Mouse (Mus musculus) cerebellum, adult 8-10 months (tissue): ENCODE data around the gene Ankrd34a.

Source experiments
- DNase-seq: peaks from one replicate; pipeline ENCODE4 v3.0.0; 2022

Ankrd34a gene

GRCm38 (mm10) chr3:96596228-96596707 is at the start of gene Ankrd34a:
TSS of gene Ankrd34a (plus strand) at chr3:96596636.
- DNase-seq, result peak; percentile 92

GRCm38 (mm10) chr3:96546880-96547279 is 49.6 kb upstream of the Ankrd34a start:
- DNase-seq, result no peak

- peak; percentile 79 for DNase-seq
These were observed 49.0 kb upstream of the Ankrd34a start for GRCm38 (mm10) chr3:96547389-96547960.

- DNase-seq, result no peak
These were observed 47.6 kb upstream of the Ankrd34a start for GRCm38 (mm10) chr3:96548824-96549223.

- DNase-seq, result no peak
These were observed 47.1 kb upstream of the Ankrd34a start for GRCm38 (mm10) chr3:96549346-96549745.

GRCm38 (mm10) chr3:96551203-96551602 is 45.2 kb upstream of the Ankrd34a start:
- no peak for DNase-seq

GRCm38 (mm10) chr3:96551890-96552289 is 44.5 kb upstream of the Ankrd34a start:
- no peak for DNase-seq

- no peak for DNase-seq
These were observed 42.8 kb upstream of the Ankrd34a start for GRCm38 (mm10) chr3:96553601-96554000.

- DNase-seq, result no peak
These were observed 42.2 kb upstream of the Ankrd34a start for GRCm38 (mm10) chr3:96554251-96554650.

- DNase-seq, result no peak
These were observed 41.3 kb upstream of the Ankrd34a start for GRCm38 (mm10) chr3:96555041-96555596.

- DNase-seq, result no peak
These were observed 40.3 kb upstream of the Ankrd34a start for GRCm38 (mm10) chr3:96555999-96556614.

- DNase-seq, result no peak
These were observed 39.5 kb upstream of the Ankrd34a start for GRCm38 (mm10) chr3:96556651-96557635.

GRCm38 (mm10) chr3:96557694-96558093 is 38.7 kb upstream of the Ankrd34a start, which contains the start of gene Txnip:
TSS of gene Txnip (plus strand) at chr3:96557957.
- DNase-seq, result peak; percentile 82

GRCm38 (mm10) chr3:96558159-96558558 is 38.3 kb upstream of the Ankrd34a start:
- no peak for DNase-seq

- no peak for DNase-seq
These were observed 37.7 kb upstream of the Ankrd34a start for GRCm38 (mm10) chr3:96558668-96559196.

GRCm38 (mm10) chr3:96559398-96559910 is 37.0 kb upstream of the Ankrd34a start:
- no peak for DNase-seq

GRCm38 (mm10) chr3:96559911-96560850 is 36.3 kb upstream of the Ankrd34a start:
- DNase-seq, result no peak

- no peak for DNase-seq
These were observed 35.4 kb upstream of the Ankrd34a start for GRCm38 (mm10) chr3:96560881-96561668.

GRCm38 (mm10) chr3:96561946-96562681 is 34.3 kb upstream of the Ankrd34a start:
- DNase-seq, result no peak

- no peak for DNase-seq
These were observed 33.2 kb upstream of the Ankrd34a start for GRCm38 (mm10) chr3:96563267-96563666.
